Mouse (Mus musculus) myocyte (in vitro differentiated cells): ENCODE measurements at regions not wholly inside any gene's neighbourhood (a gene's known extent, or its start where the extent isn't known, plus 50 kb on each side); places are given as distances from the start of the nearest gene placed in this dataset.

Experiments
- H3K27me3 ChIP-seq: one replicate; pipeline ENCODE4 v1.6.1; 2011; ENCODE audit not compliant: control insufficient read depth, insufficient read depth, insufficient read length
- H3K36me3 ChIP-seq: one replicate; pipeline ENCODE4 v1.6.1; 2011; ENCODE audit not compliant: control insufficient read depth, insufficient read depth
- H3K4me2 ChIP-seq: one replicate; pipeline ENCODE4 v1.6.1; 2011; ENCODE audit warnings: low read depth, control low read depth
- H3K4me3 ChIP-seq: one replicate; pipeline ENCODE4 v1.5.1; 2011; ENCODE audit warnings: mild to moderate bottlenecking, control low read depth, moderate library complexity
- H3K79me2 ChIP-seq: one replicate; pipeline ENCODE4 v1.6.1; 2011; ENCODE audit not compliant: control insufficient read depth, insufficient read depth
- H3ac ChIP-seq: one replicate; pipeline ENCODE4 v1.6.1; 2011; ENCODE audit not compliant: control insufficient read depth, insufficient read length
- CEBPB ChIP-seq: IDR thresholded peaks from 2 replicates; pipeline ENCODE4 v1.6.1; 2011; ENCODE audit warnings: mild to moderate bottlenecking, moderate library complexity; ENCODE audit not compliant: poor library complexity, insufficient read depth, severe bottlenecking
- E2F4 ChIP-seq: IDR thresholded peaks from one replicate; pipeline ENCODE4 v1.6.1; 2011; ENCODE audit warnings: mild to moderate bottlenecking, control low read depth, moderate library complexity; ENCODE audit not compliant: insufficient read depth
- MAX ChIP-seq: IDR thresholded peaks from one replicate; pipeline ENCODE4 v1.6.1; 2011; ENCODE audit warnings: low read depth, mild to moderate bottlenecking, control low read depth
- MYOD1 ChIP-seq, 3 experiments: IDR thresholded peaks; one replicate each; pipeline ENCODE4 v1.6.1; 2011; ENCODE audit warnings: control low read depth in 2 of 3, low read depth in 2 of 3, mild to moderate bottlenecking in 2 of 3, moderate library complexity in 1 of 3; ENCODE audit not compliant: insufficient read length in 2 of 3, control insufficient read depth in 1 of 3
- MYOG ChIP-seq, 3 experiments: IDR thresholded peaks; one replicate each; pipeline ENCODE4 v1.6.1; 2011; ENCODE audit warnings: control low read depth in 2 of 3, low read depth in 2 of 3, mild to moderate bottlenecking in 2 of 3; ENCODE audit not compliant: insufficient read length in 2 of 3, control insufficient read depth in 1 of 3, insufficient read depth in 1 of 3
- POLR2A ChIP-seq: IDR thresholded peaks from one replicate; pipeline ENCODE4 v1.6.1; 2011; ENCODE audit warnings: low read depth, mild to moderate bottlenecking, control low read depth, moderate library complexity; ENCODE audit not compliant: insufficient read length
- POLR2AphosphoS2 ChIP-seq: IDR thresholded peaks from one replicate; pipeline ENCODE4 v1.6.1; 2011; ENCODE audit warnings: low read depth, control low read depth; ENCODE audit not compliant: insufficient read length
- REST ChIP-seq: IDR thresholded peaks from one replicate; pipeline ENCODE4 v1.6.1; 2011; ENCODE audit warnings: mild to moderate bottlenecking, control low read depth, moderate library complexity; ENCODE audit not compliant: insufficient read depth, insufficient read length
- SRF ChIP-seq: IDR thresholded peaks from one replicate; pipeline ENCODE4 v1.6.1; 2011; ENCODE audit warnings: low read depth; ENCODE audit not compliant: control insufficient read depth, insufficient read length
- TCF12 ChIP-seq: IDR thresholded peaks from one replicate; pipeline ENCODE4 v1.6.1; 2011; ENCODE audit warnings: mild to moderate bottlenecking, control low read depth; ENCODE audit not compliant: poor library complexity, insufficient read depth, severe bottlenecking
- TCF3 ChIP-seq: IDR thresholded peaks from one replicate; pipeline ENCODE4 v1.6.1; 2011; ENCODE audit warnings: low read depth, control low read depth; ENCODE audit not compliant: insufficient read length
- USF1 ChIP-seq: IDR thresholded peaks from one replicate; pipeline ENCODE4 v1.6.1; 2011; ENCODE audit warnings: low read depth, mild to moderate bottlenecking, control low read depth, moderate library complexity

DNA sequence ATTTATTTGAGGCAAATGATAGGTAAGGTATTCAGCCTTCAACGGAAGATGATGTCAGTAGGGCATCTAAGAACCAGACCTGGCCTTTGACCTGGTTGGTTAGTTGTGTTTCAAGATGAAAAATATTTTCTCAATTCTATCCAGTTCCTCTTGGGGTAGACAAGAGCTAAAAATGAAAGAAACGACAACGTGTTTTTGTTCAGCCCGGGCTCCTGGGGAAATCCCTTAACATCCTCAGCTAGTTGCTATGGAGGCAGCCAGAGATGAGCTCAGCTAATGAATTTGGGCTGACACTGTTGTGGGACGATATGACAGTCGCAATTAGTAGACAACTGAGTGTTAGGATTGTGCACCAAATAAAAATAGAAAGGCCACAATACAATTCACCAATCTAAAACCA is 80.6 kb upstream of the Bmp2k start:
- Histone ChIP-seq H3K4me2 (no peak overlapping the region), H3ac (no peak overlapping the region), H3K27me3 (no peaks in the 10 kb centered on the region), H3K36me3 (no peaks in the 10 kb centered on the region), H3K4me3 (no peak overlapping the region), H3K79me2 (no peaks in the 10 kb centered on the region)
- no peak for TF ChIP-seq TCF3
- TF ChIP-seq POLR2AphosphoS2, result no peak
- no peak for TF ChIP-seq CEBPB
- no peak for TF ChIP-seq MAX
- TF ChIP-seq USF1, result no peak
- TF ChIP-seq E2F4, result no peak
- TF ChIP-seq TCF12, result no peak
- TF ChIP-seq REST, result no peak
- TF ChIP-seq MYOG (IDR thresholded peaks at IDR 0.05; ENCODE audit: control insufficient read depth in 1 of 3, insufficient read depth in 1 of 3, insufficient read length in 2 of 3, low read depth in 2 of 3), result no peak
- TF ChIP-seq SRF, result no peak
- TF ChIP-seq POLR2A, result no peak
- TF ChIP-seq MYOD1 (IDR thresholded peaks at IDR 0.05; ENCODE audit: control insufficient read depth in 1 of 3, insufficient read length in 2 of 3, low read depth in 2 of 3), result no peak

DNA sequence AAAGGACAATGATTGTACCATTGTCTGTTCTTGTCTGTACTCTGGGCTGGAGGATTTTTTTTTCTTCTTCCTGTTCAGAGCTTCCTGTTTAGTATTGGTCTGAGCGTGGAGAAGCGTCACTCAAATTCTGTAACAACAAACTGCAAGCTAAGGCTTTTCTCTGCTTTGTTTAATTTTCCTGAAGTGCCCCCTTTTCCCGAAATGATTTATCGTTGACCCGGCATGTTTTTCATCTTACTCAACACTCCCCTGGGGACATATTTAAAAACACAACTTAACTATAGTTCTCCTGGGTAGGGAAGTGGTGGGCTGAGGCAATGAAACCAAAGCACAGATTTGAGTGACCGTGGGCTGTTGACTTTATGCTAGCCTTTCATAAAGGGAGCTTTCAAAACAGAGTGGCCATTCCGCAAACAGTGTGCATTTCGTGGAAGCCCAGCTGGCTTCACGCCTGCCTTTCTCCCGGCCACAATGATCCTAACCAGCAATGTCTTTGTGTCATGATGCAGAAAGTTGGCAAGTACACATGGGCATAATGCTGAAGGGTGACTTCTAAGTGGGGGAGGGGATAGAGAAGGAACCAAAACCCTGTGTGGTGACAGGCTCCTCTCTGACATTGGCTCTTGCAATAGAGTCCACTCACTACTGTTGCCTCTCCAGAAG is 79.8 kb upstream of the Bmp2k start:
- Histone ChIP-seq H3K4me2 (peak overlapping the region; percentile 36), H3K79me2 (no peaks in the 10 kb centered on the region), H3K4me3 (no peak overlapping the region), H3ac (no peak overlapping the region), H3K36me3 (no peaks in the 10 kb centered on the region), H3K27me3 (no peaks in the 10 kb centered on the region)
- TF ChIP-seq POLR2AphosphoS2 (no peak), REST (no peak), TCF12 (no peak), USF1 (no peak), POLR2A (no peak), MYOD1 (IDR thresholded peaks at IDR 0.05; ENCODE audit: control insufficient read depth in 1 of 3, insufficient read length in 2 of 3, low read depth in 2 of 3) (no peak), TCF3 (no peak), MYOG (IDR thresholded peaks at IDR 0.05; ENCODE audit: control insufficient read depth in 1 of 3, insufficient read depth in 1 of 3, insufficient read length in 2 of 3, low read depth in 2 of 3) (no peak), CEBPB (no peak), SRF (no peak), E2F4 (no peak)

DNA sequence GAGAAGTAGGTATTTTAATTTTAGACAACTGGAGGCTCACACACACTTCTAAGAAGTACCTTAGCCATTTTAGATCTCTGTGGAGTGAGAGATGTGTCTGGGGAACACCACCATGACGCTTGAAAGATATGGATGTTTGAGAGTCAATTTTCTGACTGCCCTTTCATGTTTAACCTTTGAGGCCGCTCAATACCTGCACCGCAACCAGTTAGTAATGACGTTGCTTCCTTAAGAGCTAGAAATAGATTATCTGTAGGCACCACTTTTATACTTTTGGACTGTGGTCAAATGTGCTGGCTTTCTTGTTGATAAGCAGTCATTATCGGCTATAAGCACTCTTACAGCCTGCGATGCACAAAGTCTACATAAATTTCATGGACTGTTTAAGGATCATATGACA is 78.3 kb upstream of the Bmp2k start:
- Histone ChIP-seq H3K4me2 (no peak overlapping the region), H3K27me3 (no peaks in the 10 kb centered on the region), H3K36me3 (no peaks in the 10 kb centered on the region), H3ac (no peak overlapping the region), H3K4me3 (no peak overlapping the region), H3K79me2 (no peaks in the 10 kb centered on the region)
- TF ChIP-seq POLR2A, result no peak
- no peak for TF ChIP-seq MAX
- TF ChIP-seq USF1, result no peak
- TF ChIP-seq TCF3, result no peak
- TF ChIP-seq MYOG (IDR thresholded peaks at IDR 0.05; ENCODE audit: control insufficient read depth in 1 of 3, insufficient read depth in 1 of 3, insufficient read length in 2 of 3, low read depth in 2 of 3), result no peak

DNA sequence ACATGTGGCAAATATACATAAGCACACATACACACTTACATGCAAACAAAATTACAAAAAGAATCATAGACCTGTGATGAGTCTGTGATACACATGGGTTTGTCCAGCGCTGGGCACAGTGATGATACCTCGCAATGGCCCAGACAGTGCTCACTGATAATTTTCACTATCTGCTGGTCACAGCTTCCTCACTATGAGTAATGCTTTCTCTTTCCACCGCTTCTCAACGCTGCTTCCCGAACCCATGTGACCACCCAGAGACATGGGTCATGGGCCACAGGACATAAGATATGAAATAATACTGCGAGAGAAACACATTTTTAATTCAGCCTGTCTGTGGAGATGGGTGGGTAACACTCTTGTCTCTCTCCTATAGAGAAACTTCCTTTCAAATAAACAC is 76.5 kb upstream of the Bmp2k start:
- Histone ChIP-seq H3K36me3 (no peaks in the 10 kb centered on the region), H3ac (no peak overlapping the region), H3K4me2 (no peak overlapping the region), H3K27me3 (no peaks in the 10 kb centered on the region), H3K4me3 (no peak overlapping the region), H3K79me2 (no peaks in the 10 kb centered on the region)
- no peak for TF ChIP-seq SRF
- no peak for TF ChIP-seq TCF3
- TF ChIP-seq CEBPB, result no peak
- TF ChIP-seq MYOG (IDR thresholded peaks at IDR 0.05; ENCODE audit: control insufficient read depth in 1 of 3, insufficient read depth in 1 of 3, insufficient read length in 2 of 3, low read depth in 2 of 3), result no peak
- no peak for TF ChIP-seq MYOD1 (IDR thresholded peaks at IDR 0.05; ENCODE audit: control insufficient read depth in 1 of 3, insufficient read length in 2 of 3, low read depth in 2 of 3)
- no peak for TF ChIP-seq E2F4
- no peak for TF ChIP-seq TCF12
- no peak for TF ChIP-seq USF1

DNA sequence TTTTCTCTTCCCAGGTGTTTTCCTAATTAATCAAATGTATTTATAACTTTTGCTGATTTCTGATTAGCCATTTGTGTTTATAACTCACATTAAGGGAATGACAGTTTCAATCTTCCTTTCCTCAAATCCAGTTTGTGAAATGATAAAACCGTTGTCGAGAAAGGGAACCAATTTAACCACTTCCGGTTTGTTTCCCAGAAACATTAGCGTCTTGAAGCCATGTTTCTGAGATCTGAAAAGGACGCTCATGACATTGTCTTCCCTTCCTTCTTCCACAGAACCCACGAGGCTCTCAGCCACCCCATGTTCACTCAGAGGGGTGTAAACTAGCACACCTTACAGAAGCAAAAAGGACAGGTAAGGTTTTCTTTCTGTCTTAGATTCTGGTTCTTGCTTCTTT is 76.0 kb upstream of the Bmp2k start:
- Histone ChIP-seq H3K27me3 (no peaks in the 10 kb centered on the region), H3K79me2 (no peaks in the 10 kb centered on the region), H3K4me2 (no peak overlapping the region), H3K4me3 (no peak overlapping the region), H3K36me3 (no peaks in the 10 kb centered on the region), H3ac (no peak overlapping the region)
- no peak for TF ChIP-seq MYOG (IDR thresholded peaks at IDR 0.05; ENCODE audit: control insufficient read depth in 1 of 3, insufficient read depth in 1 of 3, insufficient read length in 2 of 3, low read depth in 2 of 3)
- TF ChIP-seq MYOD1 (IDR thresholded peaks at IDR 0.05; ENCODE audit: control insufficient read depth in 1 of 3, insufficient read length in 2 of 3, low read depth in 2 of 3), result no peak
- no peak for TF ChIP-seq POLR2A
- no peak for TF ChIP-seq POLR2AphosphoS2
- TF ChIP-seq CEBPB, result no peak
- TF ChIP-seq E2F4, result no peak
- no peak for TF ChIP-seq SRF
- TF ChIP-seq MAX, result no peak
- TF ChIP-seq REST, result no peak
- no peak for TF ChIP-seq USF1
- no peak for TF ChIP-seq TCF3
- no peak for TF ChIP-seq TCF12
